Mouse (Mus musculus) neural tube, embryonic 12.5 days (tissue): ENCODE measurements at regions not wholly inside any gene's neighbourhood (a gene's known extent, or its start where the extent isn't known, plus 50 kb on each side); places are given as distances from the start of the nearest gene placed in this dataset.

Experiments used
- ATAC-seq: fragments of 200-750 bp; cut with Nextera tagmentation; 2 replicates; pipeline ENCODE4 v1.8.0; 2017; ENCODE audit warnings: low read depth, mild to moderate bottlenecking, moderate TSS enrichment, moderate library complexity; ENCODE audit not compliant: low FRiP score
- H3K27ac ChIP-seq: fragments of 300-500 bp; sonication (generic); 2 replicates; pipeline ENCODE4 v1.5.1; 2016
- H3K27me3 ChIP-seq: fragments of 300-500 bp; sonication (generic); replicated peaks from 2 replicates; pipeline ENCODE4 v1.6.1; 2016; ENCODE audit warnings: mild to moderate bottlenecking
- H3K36me3 ChIP-seq: fragments of 300-500 bp; sonication (generic); 2 replicates; pipeline ENCODE4 v1.6.1; 2016; ENCODE audit warnings: mild to moderate bottlenecking
- H3K4me1 ChIP-seq: fragments of 300-500 bp; sonication (generic); 2 replicates; pipeline ENCODE4 v1.6.1; 2016
- H3K4me2 ChIP-seq: fragments of 300-500 bp; sonication (generic); replicated peaks from 2 replicates; pipeline ENCODE4 v1.6.1; 2016; ENCODE audit warnings: mild to moderate bottlenecking
- H3K4me3 ChIP-seq: fragments of 300-500 bp; sonication (generic); 2 replicates; pipeline ENCODE4 v1.5.1; 2016
- H3K9ac ChIP-seq: fragments of 300-500 bp; sonication (generic); 2 replicates; pipeline ENCODE4 v1.6.1; 2016; ENCODE audit warnings: mild to moderate bottlenecking
- H3K9me3 ChIP-seq: fragments of 300-500 bp; sonication (generic); 2 replicates; pipeline ENCODE4 v1.6.1; 2016; ENCODE audit warnings: mild to moderate bottlenecking
- WGBS: fragments of 180-500 bp; shearing (Covaris S2); methylation state at CpG from one replicate; pipeline ENCODE4 v1.1.7; 2016; 5-methylcytosine and 5-hydroxymethylcytosine counted together

GRCm38 (mm10) chr8:34368556-34368955 lies 257.0 kb upstream of the Gm10131 start:
- peaks cover 21% of the 10 kb centered on the region for H3K4me1 ChIP-seq
- H3K9ac ChIP-seq, result no peak overlapping the region
- H3K27me3 ChIP-seq, result no peaks in the 10 kb centered on the region
- 83% methylated on average over 2 of the region's 2 CpGs for WGBS
- ATAC-seq, result no peak
- no peak overlapping the region for H3K27ac ChIP-seq
- H3K4me3 ChIP-seq, result no peak overlapping the region
- no peak overlapping the region for H3K4me2 ChIP-seq
- H3K36me3 ChIP-seq, result no peaks in the 10 kb centered on the region
- H3K9me3 ChIP-seq, result no peaks in the 10 kb centered on the region

DNA sequence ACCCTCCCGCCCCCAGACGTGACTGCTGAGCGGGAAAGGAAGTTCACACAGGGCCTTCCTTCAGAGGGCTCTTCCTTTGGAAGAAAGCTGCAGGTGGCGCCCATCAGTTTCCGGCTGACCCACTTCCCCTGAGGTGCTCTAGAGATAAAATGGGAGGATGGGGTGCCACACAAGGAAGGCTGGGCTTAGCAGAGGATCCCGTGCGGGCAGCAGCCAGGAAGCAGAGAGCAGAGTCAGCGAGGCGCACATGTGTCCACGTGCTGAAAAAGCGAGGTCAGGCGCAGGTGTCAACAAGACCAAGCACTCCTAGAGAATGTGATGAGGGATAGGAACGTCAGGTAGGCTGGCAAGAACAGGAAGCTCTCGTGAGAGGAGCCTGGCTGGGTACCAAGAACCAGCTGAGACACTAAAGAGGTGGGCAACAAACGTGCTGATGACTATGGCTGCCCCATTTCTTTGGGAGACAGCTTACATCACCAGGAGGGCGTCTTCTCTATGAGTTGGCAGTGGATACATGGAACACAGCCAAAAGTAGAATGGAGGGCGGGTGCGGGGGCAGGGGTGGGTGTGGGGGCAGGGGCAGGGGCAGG lies 253.0 kb upstream of the Gm10131 start:
- H3K27ac ChIP-seq, result peak overlapping the region; percentile 37; the same call in 1 of the 2 replicates
- H3K4me1 ChIP-seq, result peaks cover 19% of the 10 kb centered on the region
- ATAC-seq, result peak; percentile 22
- H3K9ac ChIP-seq, result no peak overlapping the region
- no peaks in the 10 kb centered on the region for H3K9me3 ChIP-seq
- no peaks in the 10 kb centered on the region for H3K36me3 ChIP-seq
- no peaks in the 10 kb centered on the region for H3K27me3 ChIP-seq
- H3K4me2 ChIP-seq, result no peak overlapping the region
- no peak overlapping the region for H3K4me3 ChIP-seq
- WGBS, result 60% methylated on average over 18 of the region's 18 CpGs

- Histone ChIP-seq H3K27ac (peak overlapping the region; percentile 82), H3K9me3 (no peaks in the 10 kb centered on the region), H3K36me3 (no peaks in the 10 kb centered on the region), H3K9ac (peak overlapping the region; percentile 40), H3K4me1 (peaks cover 19% of the 10 kb centered on the region), H3K27me3 (no peaks in the 10 kb centered on the region), H3K4me3 (peak overlapping the region; percentile 21; the same call in 1 of the 2 replicates), H3K4me2 (peak overlapping the region; percentile 54)
- ATAC-seq, result peak; percentile 82
- WGBS, result 23% methylated on average over 13 of the region's 13 CpGs
Measured at GRCm38 (mm10) chr8:34363679-34364078, 252.1 kb upstream of the Gm10131 start.

DNA sequence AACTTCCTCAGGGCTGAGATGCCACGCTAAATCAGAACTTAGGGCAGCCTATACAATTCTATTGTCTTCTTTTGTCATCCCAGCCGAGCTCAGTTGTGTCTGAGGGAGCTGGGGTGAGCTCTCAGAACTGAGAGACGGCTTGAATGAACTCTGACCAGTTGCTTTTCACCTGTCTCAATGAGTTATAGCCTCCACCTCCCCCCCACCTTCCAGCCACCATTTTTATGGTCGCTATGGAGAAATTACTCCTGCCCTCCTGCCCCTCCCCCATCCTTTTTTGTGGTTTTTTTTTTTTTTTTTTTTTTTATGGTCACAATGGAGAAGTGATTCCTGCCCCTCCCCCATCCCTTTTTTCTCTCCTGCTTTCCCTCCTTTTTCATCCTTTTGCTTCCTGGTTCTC lies 251.6 kb upstream of the Gm10131 start:
- peaks cover 19% of the 10 kb centered on the region for H3K4me1 ChIP-seq
- H3K27ac ChIP-seq, result peak overlapping the region; percentile 82
- WGBS, result 14% methylated on average over 4 of the region's 4 CpGs
- no peaks in the 10 kb centered on the region for H3K36me3 ChIP-seq
- peak overlapping the region; percentile 54 for H3K4me2 ChIP-seq
- H3K4me3 ChIP-seq, result no peak overlapping the region
- ATAC-seq, result peak; percentile 84
- H3K27me3 ChIP-seq, result no peaks in the 10 kb centered on the region
- H3K9ac ChIP-seq, result peak overlapping the region; percentile 40
- H3K9me3 ChIP-seq, result no peaks in the 10 kb centered on the region

GRCm38 (mm10) chr8:34361377-34361776 lies 249.8 kb upstream of the Gm10131 start:
- Histone ChIP-seq H3K4me3 (no peak overlapping the region), H3K36me3 (no peaks in the 10 kb centered on the region), H3K4me2 (no peak overlapping the region), H3K9ac (no peak overlapping the region), H3K4me1 (peaks cover 19% of the 10 kb centered on the region), H3K27me3 (no peaks in the 10 kb centered on the region), H3K9me3 (no peaks in the 10 kb centered on the region), H3K27ac (no peak overlapping the region)
- WGBS, result 81% methylated on average over 3 of the region's 3 CpGs
- no peak for ATAC-seq

GRCm38 (mm10) chr8:34359776-34360175 lies 248.2 kb upstream of the Gm10131 start:
- 69% methylated on average over 2 of the region's 2 CpGs for WGBS
- no peak for ATAC-seq
- Histone ChIP-seq H3K27ac (no peak overlapping the region), H3K9ac (no peak overlapping the region), H3K27me3 (no peaks in the 10 kb centered on the region), H3K4me1 (peaks cover 17% of the 10 kb centered on the region), H3K9me3 (no peaks in the 10 kb centered on the region), H3K4me2 (no peak overlapping the region), H3K36me3 (no peaks in the 10 kb centered on the region), H3K4me3 (no peak overlapping the region)

- 49% methylated on average over 13 of the region's 13 CpGs for WGBS
- H3K9ac ChIP-seq, result no peak overlapping the region
- no peak for ATAC-seq
Measured at GRCm38 (mm10) chr8:34355059-34355458, 243.5 kb upstream of the Gm10131 start.

GRCm38 (mm10) chr8:34353140-34353855 lies 241.8 kb upstream of the Gm10131 start:
- H3K9me3 ChIP-seq, result no peaks in the 10 kb centered on the region
- H3K9ac ChIP-seq, result no peak overlapping the region
- H3K27me3 ChIP-seq, result no peaks in the 10 kb centered on the region
- ATAC-seq, result no peak
- no peak overlapping the region for H3K4me3 ChIP-seq
- H3K36me3 ChIP-seq, result no peaks in the 10 kb centered on the region
- WGBS, result 53% methylated on average over 6 of the region's 6 CpGs
- 0 out of 2 replicates have a peak, but pooled peaks cover 2% of the 10 kb centered on the region for H3K4me1 ChIP-seq
- no peak overlapping the region for H3K27ac ChIP-seq
- H3K4me2 ChIP-seq, result no peak overlapping the region

More at GRCm38 (mm10) chr8:34355059-34355458, 243.5 kb upstream of the Gm10131 start:
- no peaks in the 10 kb centered on the region for H3K36me3 ChIP-seq
- no peak overlapping the region for H3K4me2 ChIP-seq
- 0 out of 2 replicates have a peak, but pooled peaks cover 2% of the 10 kb centered on the region for H3K4me1 ChIP-seq
- no peak overlapping the region for H3K4me3 ChIP-seq
- no peak overlapping the region for H3K27ac ChIP-seq
- no peaks in the 10 kb centered on the region for H3K27me3 ChIP-seq
- H3K9me3 ChIP-seq, result no peaks in the 10 kb centered on the region

- no peaks in the 10 kb centered on the region for H3K4me1 ChIP-seq
- no peak overlapping the region for H3K27ac ChIP-seq
- H3K4me3 ChIP-seq, result no peak overlapping the region
- H3K4me2 ChIP-seq, result no peak overlapping the region
- ATAC-seq, result no peak
- WGBS, result 89% methylated on average over 4 of the region's 4 CpGs
- H3K27me3 ChIP-seq, result no peaks in the 10 kb centered on the region
- H3K36me3 ChIP-seq, result no peaks in the 10 kb centered on the region
- H3K9ac ChIP-seq, result no peak overlapping the region
- no peaks in the 10 kb centered on the region for H3K9me3 ChIP-seq
Measured at GRCm38 (mm10) chr8:34334851-34335250, 223.3 kb upstream of the Gm10131 start.

GRCm38 (mm10) chr8:34331673-34332072 lies 220.1 kb upstream of the Gm10131 start:
- no peak for ATAC-seq
- WGBS, result 58% methylated on average over 5 of the region's 5 CpGs

DNA sequence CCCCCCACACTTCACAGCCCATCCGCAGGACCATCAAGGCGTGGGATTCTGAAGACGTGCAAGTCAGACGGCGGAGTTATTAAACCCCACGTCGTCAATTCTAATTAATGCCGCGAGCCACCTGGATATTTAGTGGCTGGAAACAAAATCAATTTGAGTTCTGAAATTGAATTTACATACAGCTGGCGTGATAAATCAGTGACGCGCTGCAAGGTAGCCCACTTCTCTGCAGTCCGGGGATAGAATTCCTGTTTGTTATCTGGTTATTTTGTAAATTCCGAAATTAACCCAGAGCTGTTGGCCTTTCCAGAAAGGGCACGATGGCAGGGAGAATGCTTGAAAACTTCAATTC lies 215.1 kb upstream of the Gm10131 start:
- no peaks in the 10 kb centered on the region for H3K27me3 ChIP-seq
- peak; percentile 38 for ATAC-seq
- no peaks in the 10 kb centered on the region for H3K36me3 ChIP-seq
- peak overlapping the region; percentile 36; the same call in 1 of the 2 replicates for H3K9ac ChIP-seq
- H3K27ac ChIP-seq, result peak overlapping the region; percentile 65
- peak overlapping the region; percentile 62 for H3K4me2 ChIP-seq
- H3K4me3 ChIP-seq, result 0 out of 2 replicates have a peak overlapping the region, but pooled peaks have one; percentile 18
- 8% methylated on average over 15 of the region's 15 CpGs for WGBS
- no peaks in the 10 kb centered on the region for H3K9me3 ChIP-seq
- H3K4me1 ChIP-seq, result peaks cover 30% of the 10 kb centered on the region

More at GRCm38 (mm10) chr8:34331673-34332072, 220.1 kb upstream of the Gm10131 start:
- H3K4me1 ChIP-seq, result peaks cover 6% of the 10 kb centered on the region
- no peak overlapping the region for H3K4me3 ChIP-seq
- no peaks in the 10 kb centered on the region for H3K36me3 ChIP-seq
- H3K9me3 ChIP-seq, result no peaks in the 10 kb centered on the region
- H3K27ac ChIP-seq, result no peak overlapping the region
- H3K4me2 ChIP-seq, result no peak overlapping the region
- H3K27me3 ChIP-seq, result no peaks in the 10 kb centered on the region
- H3K9ac ChIP-seq, result no peak overlapping the region

- 2% methylated on average over 13 of the region's 17 CpGs for WGBS
- ATAC-seq, result peak; percentile 88
Measured at GRCm38 (mm10) chr8:34325841-34326613, 214.5 kb upstream of the Gm10131 start.

More at GRCm38 (mm10) chr8:34325841-34326613, 214.5 kb upstream of the Gm10131 start:
- peak overlapping the region; percentile 36; the same call in 1 of the 2 replicates for H3K9ac ChIP-seq
- peaks cover 30% of the 10 kb centered on the region for H3K4me1 ChIP-seq
- peak overlapping the region; percentile 18 for H3K4me3 ChIP-seq
- H3K27ac ChIP-seq, result peak overlapping the region; percentile 65
- H3K27me3 ChIP-seq, result no peaks in the 10 kb centered on the region
- H3K9me3 ChIP-seq, result no peaks in the 10 kb centered on the region
- H3K4me2 ChIP-seq, result peak overlapping the region; percentile 62
- no peaks in the 10 kb centered on the region for H3K36me3 ChIP-seq
